Mouse (Mus musculus) gastrocnemius, adult 2 months (tissue): ENCODE results near the gene Slc37a3. TPM values are rescaled to one million over a fixed set of nuclear protein-coding genes. Genes with fewer than 3 reads are reported as not detected.

Experiments used
- DNase-seq: peaks from one replicate; pipeline ENCODE4 v3.0.0; 2022
- H3K27ac ChIP-seq: fragments of 200-600 bp; 2 replicates; pipeline ENCODE4 v1.8.1; 2022; ENCODE audit warnings: mild to moderate bottlenecking
- H3K4me3 ChIP-seq: fragments of 200-600 bp; 2 replicates; pipeline ENCODE4 v1.8.1; 2022; ENCODE audit warnings: mild to moderate bottlenecking, moderate library complexity
- CTCF ChIP-seq: fragments of 200-600 bp; IDR thresholded peaks from 2 replicates; pipeline ENCODE4 v1.8.1; 2022; ENCODE audit warnings: antibody characterized with exemption, mild to moderate bottlenecking, moderate library complexity
- intact Hi-C: fragments of 180-260 bp; cut with DNase I; formaldehyde crosslinking; loops from one replicate; pipeline ENCODE4 v1.15.1; 2025
- total RNA-seq, 2 experiments: library from RNA; stranded (reverse); gene quantifications; 2 replicates each; pipeline ENCODE4 v1.2.3; 2021

The Slc37a3 gene
- total RNA-seq, 2 experiments from 2014 or later: 14.2 to 15.9 TPM

DNA sequence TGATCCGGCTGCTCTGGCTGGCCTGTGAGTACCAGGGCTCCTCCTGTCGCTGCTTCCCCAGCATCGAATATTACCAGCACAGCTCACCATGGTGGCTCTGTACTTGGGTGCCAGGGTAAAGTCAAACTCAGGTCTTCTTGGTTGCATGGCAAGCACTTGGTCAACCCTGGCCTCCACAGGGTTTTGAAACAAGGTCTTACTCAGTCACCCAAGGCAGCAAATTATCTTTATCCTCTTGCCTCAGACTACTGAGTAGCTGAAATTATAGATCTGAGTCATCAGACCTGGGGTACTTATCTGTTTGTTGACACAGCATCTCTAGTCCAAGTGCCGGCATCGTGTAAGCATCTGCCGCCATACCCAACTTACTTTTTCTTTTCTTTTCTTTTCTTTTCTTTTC lies 80.4 kb downstream of the Slc37a3 start:
- TF ChIP-seq CTCF: no peak
- Histone ChIP-seq H3K27ac (no peak overlapping the region), H3K4me3 (no peak overlapping the region)
- intact Hi-C loops: no loop called here
- DNase-seq: no peak

DNA sequence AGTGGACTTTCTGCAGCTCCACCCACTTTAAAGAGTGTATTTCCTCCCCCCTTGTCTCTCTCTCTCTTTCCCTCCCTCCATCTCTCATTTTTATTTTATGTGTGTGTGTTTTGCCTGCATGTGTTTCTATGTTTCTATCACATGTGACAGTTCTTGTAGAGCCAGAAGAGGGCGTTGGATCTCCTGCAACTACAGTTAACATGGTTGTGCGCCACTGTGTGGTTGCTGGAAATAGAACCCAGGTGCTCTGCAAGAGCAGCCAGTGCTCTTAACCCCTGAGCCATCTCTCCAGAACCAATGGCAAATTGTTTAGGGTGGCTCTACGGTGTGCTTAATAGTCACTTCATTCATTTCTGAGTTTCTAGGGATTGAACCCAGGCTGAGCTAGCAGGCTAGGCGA lies 81.0 kb downstream of the Slc37a3 start:
- intact Hi-C loops: no loop called here
- Histone ChIP-seq H3K4me3 (no peak overlapping the region), H3K27ac (peak overlapping the region; percentile 32; the same call in 1 of the 2 replicates)
- peak; percentile 24; the same call in 1 of the 2 replicates for TF ChIP-seq CTCF
- DNase-seq: no peak

DNA sequence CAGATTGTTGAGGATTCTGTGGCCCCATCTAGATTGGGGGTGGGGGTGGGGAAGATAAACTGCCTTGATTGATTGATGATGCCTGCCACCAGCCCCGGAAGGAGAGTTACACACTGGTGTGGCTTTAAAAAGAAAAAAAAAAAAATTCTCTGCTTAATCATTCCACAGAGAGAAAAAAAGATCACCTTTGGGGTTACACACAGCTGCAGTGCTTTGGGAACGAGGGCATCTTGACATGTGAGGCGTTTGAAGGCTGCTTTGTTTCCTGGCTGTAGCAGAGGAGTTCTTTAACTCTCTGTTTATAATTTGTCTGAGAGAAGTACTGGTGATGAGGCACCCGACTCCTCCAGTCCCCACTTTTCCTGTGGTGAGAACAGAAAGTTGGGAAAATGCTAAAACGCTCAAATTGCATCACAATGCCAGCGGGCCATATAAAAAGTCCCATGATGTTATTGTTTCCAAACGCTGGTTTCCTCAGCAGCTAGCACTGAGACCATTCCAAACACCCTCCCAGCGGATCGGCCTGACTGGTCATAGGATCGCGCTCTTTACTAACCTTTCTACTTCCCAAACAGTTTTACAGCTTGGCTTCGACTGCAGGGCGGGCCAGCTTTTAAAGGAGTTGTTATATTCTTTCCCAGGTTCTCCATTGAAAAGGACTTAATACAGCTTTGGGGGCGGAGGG lies 81.6 kb downstream of the Slc37a3 start:
- H3K4me3 ChIP-seq: peak overlapping the region; percentile 45
- no peak for TF ChIP-seq CTCF
- peak; percentile 59 for DNase-seq
- peak overlapping the region; percentile 64 for H3K27ac ChIP-seq
- intact Hi-C loops: no loop called here

DNA sequence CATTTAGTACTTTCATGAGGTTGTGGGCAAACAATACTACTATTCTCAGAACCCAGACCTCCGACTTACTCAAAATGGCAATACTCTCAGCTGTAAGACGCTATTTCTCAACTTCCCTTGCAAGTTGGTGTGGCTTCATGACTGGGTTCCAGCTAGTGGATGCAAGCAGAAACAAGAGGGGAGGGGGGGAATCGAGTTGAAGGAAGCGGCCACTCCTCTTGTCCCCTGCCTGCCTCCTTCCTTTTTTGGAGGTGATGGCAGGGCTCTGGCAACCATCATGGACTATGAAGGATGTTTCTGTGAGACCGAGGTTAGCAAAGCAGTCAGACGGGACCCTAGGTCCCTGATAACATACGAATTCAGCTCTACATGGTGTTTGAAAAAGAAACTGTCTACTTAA lies 87.8 kb downstream of the Slc37a3 start:
- intact Hi-C loops: no loop called here
- Histone ChIP-seq H3K4me3 (no peak overlapping the region), H3K27ac (no peak overlapping the region)
- no peak for TF ChIP-seq CTCF
- DNase-seq: no peak

DNA sequence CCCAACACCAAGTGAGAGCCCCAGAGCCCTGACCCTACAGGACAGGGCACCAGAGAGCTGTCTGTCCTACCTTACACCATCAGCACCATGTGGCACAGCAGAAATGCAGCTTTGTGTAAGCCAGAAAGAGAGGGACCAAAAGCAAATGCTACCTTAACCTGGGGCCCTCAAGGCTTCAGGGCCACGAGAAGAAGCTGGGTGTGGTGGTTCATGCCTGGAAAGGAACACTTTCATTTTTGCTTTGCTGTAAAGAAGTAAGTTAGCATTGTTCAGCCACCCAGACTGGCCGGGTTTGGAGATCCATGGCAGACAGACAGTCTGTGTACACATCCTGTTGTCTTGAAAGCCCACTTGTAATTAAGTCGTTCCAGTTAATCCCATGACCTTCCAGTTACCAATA lies 89.7 kb downstream of the Slc37a3 start:
- TF ChIP-seq CTCF: no peak
- no peak overlapping the region for H3K27ac ChIP-seq
- no peak for DNase-seq
- H3K4me3 ChIP-seq: no peak overlapping the region
- intact Hi-C loops: no loop called here

DNA sequence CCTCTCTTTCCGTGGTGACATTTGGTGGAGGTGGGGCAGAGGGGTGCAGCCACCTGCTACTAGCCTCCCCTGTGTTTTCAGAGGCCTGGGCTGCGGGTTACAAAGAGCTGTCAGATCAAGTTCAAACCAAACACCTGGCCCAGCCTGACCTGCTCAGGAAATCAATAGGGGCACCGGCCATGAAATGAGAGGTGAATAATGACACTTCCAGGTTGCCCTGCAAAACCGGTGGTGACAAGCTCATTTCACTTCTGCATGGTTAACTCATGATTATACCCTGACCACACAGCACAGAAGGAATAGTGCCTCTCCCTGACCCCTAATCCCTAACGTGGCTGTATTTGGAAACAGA lies 90.8 kb downstream of the Slc37a3 start:
- H3K27ac ChIP-seq: peak overlapping the region; percentile 8; the same call in 1 of the 2 replicates
- no peak for DNase-seq
- H3K4me3 ChIP-seq: no peak overlapping the region
- no peak for TF ChIP-seq CTCF
- intact Hi-C loops: no loop called here

DNA sequence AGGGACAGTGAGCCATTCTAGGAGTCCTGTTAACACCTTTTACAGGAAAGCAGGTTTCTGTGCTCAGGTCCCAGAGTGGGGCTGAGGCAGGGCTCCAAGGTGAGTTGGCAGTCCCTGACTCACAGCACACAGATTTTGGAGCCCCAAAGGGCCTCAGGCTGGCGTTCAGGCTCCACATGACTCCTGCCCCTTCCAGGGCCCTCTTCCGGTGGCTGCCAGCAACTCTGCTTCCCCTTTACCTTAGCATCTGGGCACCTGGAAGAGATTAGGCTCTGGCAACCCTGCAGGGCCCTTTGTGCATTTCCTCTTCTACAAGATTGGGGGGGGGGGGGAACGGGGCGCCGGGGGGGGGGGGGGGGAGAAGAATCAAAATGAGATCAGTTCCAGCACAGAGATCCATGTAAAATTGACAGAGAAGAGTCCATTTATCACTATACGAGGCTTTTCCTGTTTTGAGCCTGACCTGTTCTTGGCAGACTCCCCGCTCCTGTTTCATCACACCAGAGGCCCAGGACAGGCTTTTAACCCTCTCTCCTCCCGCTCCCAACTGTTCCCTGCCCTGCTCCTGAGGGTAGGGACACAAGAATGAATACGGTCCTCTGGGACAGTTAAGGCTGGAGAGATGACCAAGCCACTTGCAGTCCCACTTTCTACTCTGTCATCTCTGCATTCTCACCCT lies 91.3 kb downstream of the Slc37a3 start:
- peak overlapping the region; percentile 8; the same call in 1 of the 2 replicates for H3K27ac ChIP-seq
- no peak for DNase-seq
- no peak for TF ChIP-seq CTCF
- H3K4me3 ChIP-seq: no peak overlapping the region
- intact Hi-C loops: no loop called here

DNA sequence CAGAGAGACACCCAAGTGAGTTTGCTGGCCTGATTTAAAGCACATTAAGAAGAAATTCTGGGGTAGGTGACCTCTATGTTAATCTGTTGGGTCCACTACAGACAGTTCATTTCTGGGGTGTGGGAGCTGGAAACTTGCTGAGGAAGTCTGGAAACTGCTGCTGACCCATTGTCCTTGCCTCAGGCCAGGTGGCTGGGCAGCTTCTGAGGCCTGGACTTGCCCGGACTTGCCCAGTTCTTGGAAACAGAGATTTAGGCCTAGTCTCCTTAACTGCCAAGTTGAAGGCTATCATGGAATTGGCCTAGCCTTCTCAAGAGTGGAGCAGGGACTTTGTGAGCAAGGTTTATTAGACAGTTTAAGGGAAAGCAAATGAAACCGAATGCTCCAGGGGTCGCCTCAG lies 92.6 kb downstream of the Slc37a3 start:
- DNase-seq: no peak
- TF ChIP-seq CTCF: no peak
- Histone ChIP-seq H3K4me3 (no peak overlapping the region), H3K27ac (peak overlapping the region; percentile 54)
- intact Hi-C loops: no loop called here

Other genes starting within 250 kb of the Slc37a3 start
- 10 to 100 TPM; 23.6 to 28.2 TPM for gene Kdm7a, start 170.9 kb downstream of the Slc37a3 start, total RNA-seq
- under 1 TPM in 1 of 2 experiments, not detected in 1; 0.14 TPM for gene Rab19, start 3.5 kb upstream of the Slc37a3 start, total RNA-seq
- gene Mkrn1, start 42.8 kb upstream of the Slc37a3 start, total RNA-seq: 10 to 100 TPM; 16.0 to 17.8 TPM
- gene Dennd2a, start 180.2 kb upstream of the Slc37a3 start, total RNA-seq: 1 to 10 TPM; 3.3 to 4.4 TPM
- 1 to 10 TPM; 5.3 to 6.2 TPM for gene Adck2, start 196.2 kb upstream of the Slc37a3 start, total RNA-seq
- gene Gm42420, start 208.1 kb upstream of the Slc37a3 start, total RNA-seq: under 1 TPM in 1 of 2 experiments, not detected in 1; 0.66 TPM
- 100 to 1,000 TPM; 378 to 498 TPM for gene Ndufb2, start 214.9 kb upstream of the Slc37a3 start, total RNA-seq